Mouse (Mus musculus) heart, adult 2 months (tissue): ENCODE results near the gene Ppp2r5a.

Experiments
- CTCF ChIP-seq: fragments of 200-600 bp; IDR thresholded peaks from 2 replicates; pipeline ENCODE4 v1.8.1; 2022; ENCODE audit warnings: antibody characterized with exemption, mild to moderate bottlenecking, moderate library complexity
- EP300 ChIP-seq: fragments of 200-500 bp; IDR thresholded peaks from 2 replicates; pipeline ENCODE4 v1.6.1; 2011; ENCODE audit warnings: low read depth, low read length, control low read depth; ENCODE audit not compliant: insufficient read depth
- POLR2A ChIP-seq: fragments of 200-500 bp; IDR thresholded peaks from 2 replicates; pipeline ENCODE4 v1.6.1; 2011; ENCODE audit warnings: mild to moderate bottlenecking, low read depth, low read length, control low read depth; ENCODE audit not compliant: insufficient read depth

DNA sequence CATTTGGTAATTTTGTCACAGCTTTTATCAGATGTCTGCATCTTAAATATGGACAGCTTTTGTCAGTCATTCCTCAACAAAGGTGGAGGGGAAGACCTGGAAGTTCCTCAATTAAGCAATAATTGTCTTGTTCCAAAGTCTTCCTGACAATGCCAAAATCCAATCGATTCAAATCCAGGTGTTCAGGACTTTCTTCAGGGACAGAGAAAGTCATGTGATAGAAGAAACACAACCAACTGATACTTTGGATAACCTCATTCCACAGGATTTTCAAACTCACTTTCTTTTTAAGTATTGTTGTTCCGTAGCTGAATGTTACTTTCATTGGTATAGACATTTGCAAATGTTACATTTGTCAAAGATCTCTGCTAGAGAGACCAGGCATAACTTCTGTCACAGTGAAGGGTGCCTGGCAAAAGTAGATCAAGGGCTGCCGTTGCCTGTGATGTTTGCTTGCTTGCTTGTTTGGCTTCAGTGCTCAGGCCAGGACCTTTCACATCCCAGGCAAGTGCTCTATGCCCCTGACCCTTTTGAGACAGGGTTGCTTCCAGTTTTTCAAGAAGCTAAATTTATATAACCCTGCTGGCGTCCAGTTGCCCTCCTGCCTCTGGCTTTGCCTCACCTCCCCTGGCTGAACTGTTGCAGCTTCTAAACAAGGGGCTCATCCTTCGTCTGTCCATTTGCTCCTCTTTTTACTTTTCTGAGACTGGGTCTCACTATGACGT is 10.8 kb upstream of the Ppp2r5a start:
- TF ChIP-seq CTCF (no peak), POLR2A (no peak), EP300 (no peak)
